Comparison of ENCODE assay signal across 8 mouse cellular contexts in the genomic region with DNA sequence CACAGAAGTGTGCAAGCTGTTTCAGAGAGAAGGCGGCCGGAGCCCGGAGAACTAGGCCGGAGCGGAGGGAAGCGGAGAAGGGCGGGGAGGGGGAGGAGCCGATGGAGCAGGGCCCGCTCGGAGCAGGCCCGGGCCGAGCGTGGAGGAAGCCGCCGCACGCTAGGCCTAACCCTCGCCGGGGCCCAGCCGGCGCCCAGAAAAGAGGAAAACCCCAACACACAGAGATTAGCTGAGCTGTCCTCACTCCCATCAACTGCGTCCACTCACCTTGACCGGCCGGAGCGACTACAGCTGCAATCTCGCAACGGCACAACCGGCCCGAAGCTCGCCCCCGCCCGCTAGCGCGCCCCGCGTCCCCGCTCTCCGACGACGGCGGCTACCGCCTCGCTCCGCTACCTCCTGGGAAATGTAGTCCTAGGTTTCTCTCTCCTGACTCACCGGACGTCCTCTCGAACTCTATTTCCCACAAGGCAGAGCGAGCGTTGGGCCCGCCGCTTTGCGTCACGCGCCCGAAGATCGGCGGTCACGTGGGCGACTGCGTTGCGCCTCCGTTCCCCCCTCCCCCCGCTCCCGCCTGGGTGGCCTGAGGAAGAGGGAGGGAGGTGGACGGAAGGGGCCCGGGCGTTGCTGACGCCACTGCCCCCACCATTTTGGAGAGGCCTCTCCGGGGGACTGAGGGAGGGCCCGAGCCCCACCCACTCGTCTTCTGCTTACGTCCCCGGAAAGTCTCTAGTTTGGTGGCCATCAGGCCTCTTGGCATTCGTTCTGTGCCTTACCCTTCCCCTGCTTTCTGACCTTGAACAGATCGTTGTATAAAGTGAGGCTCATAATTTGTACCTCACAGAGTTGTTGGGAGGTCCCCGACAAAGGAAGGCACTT. TPM values are rescaled to one million over a fixed set of nuclear protein-coding genes. Genes with fewer than 3 reads are reported as not detected.
DNase-seq lines count a peak whose midpoint lies in the region; ATAC-seq and TF ChIP-seq lines count a peak whose summit lies in the region.

A gene (minus strand): TSS at position 458 of the 879 bp plus-strand sequence.

- no peaks in the 10 kb centered on the region for H3K9me3 ChIP-seq in CH12.LX (replicated peaks; ENCODE audit: low read length)
- no peaks in the 10 kb centered on the region for H3K9me3 ChIP-seq in forebrain, embryonic 11.5 days (ENCODE audit: control insufficient read depth, low read length)
- H3K9me3 ChIP-seq in heart, embryonic 16.5 days (replicated peaks; ENCODE audit: control insufficient read depth, low read length), result no peaks in the 10 kb centered on the region
- H3K9me3 ChIP-seq in liver, embryonic 15.5 days (replicated peaks), result no peaks in the 10 kb centered on the region
- H3K9me3 ChIP-seq in neural tube, embryonic 12.5 days, result no peaks in the 10 kb centered on the region

- H3K36me3 ChIP-seq in CH12.LX (replicated peaks in 1 of 2; ENCODE audit: control insufficient read depth in 1 of 2, insufficient read depth in 1 of 2, low read length in 1 of 2), result peaks cover 7 to 19% of the 10 kb centered on the region in 2 experiments
- no peaks in the 10 kb centered on the region for H3K36me3 ChIP-seq in forebrain, embryonic 11.5 days (ENCODE audit: control insufficient read depth, insufficient read depth, low read length)
- H3K36me3 ChIP-seq in heart, embryonic 16.5 days (ENCODE audit: control insufficient read depth, insufficient read depth), result 0 out of 2 replicates have a peak, but pooled peaks cover 3% of the 10 kb centered on the region
- peaks cover 18% of the 10 kb centered on the region for H3K36me3 ChIP-seq in liver, embryonic 15.5 days (replicated peaks)
- H3K36me3 ChIP-seq in neural tube, embryonic 12.5 days, result no peaks in the 10 kb centered on the region; the same call in 1 of the 2 replicates

- TF ChIP-seq POLR2A in CH12.LX (IDR thresholded peaks at IDR 0.05; ENCODE audit: low read depth, low read length), result peak; percentile 81

- H3K27ac ChIP-seq in CH12.LX (ENCODE audit: insufficient read depth, low read depth), result peak within 1 kb of the TSS; percentile 98
- peak within 1 kb of the TSS; percentile 70 for H3K27ac ChIP-seq in forebrain, embryonic 11.5 days (ENCODE audit: low read depth, low read length)
- H3K27ac ChIP-seq in heart, embryonic 16.5 days (ENCODE audit: low read length), result peak within 1 kb of the TSS; percentile 99
- peak within 1 kb of the TSS; percentile 95 for H3K27ac ChIP-seq in liver, embryonic 15.5 days (replicated peaks)
- H3K27ac ChIP-seq in neural tube, embryonic 12.5 days, result peak within 1 kb of the TSS; percentile 85

- peak within 1 kb of the TSS; percentile 71 to 87 (median 85) for H3K4me3 ChIP-seq in CH12.LX (replicated peaks in 1 of 3; ENCODE audit: low read depth in 2 of 3, low read length in 2 of 3, poor library complexity in 1 of 3)
- peak within 1 kb of the TSS; percentile 57 for H3K4me3 ChIP-seq in forebrain, embryonic 11.5 days (ENCODE audit: low read depth, low read length)
- H3K4me3 ChIP-seq in heart, embryonic 16.5 days (ENCODE audit: low read length), result peak within 1 kb of the TSS; percentile 88
- peak within 1 kb of the TSS; percentile 82 for H3K4me3 ChIP-seq in liver, embryonic 15.5 days (replicated peaks)
- H3K4me3 ChIP-seq in neural tube, embryonic 12.5 days, result peak within 1 kb of the TSS; percentile 74

- peak; percentile 98 for DNase-seq in CH12.LX (ENCODE audit: extremely low read depth)
- peak; percentile 96 for DNase-seq in c-Kit-positive CD71-positive TER-119-negative erythroid progenitor cells, embryonic 14.5 days (ENCODE audit: low read depth)
- DNase-seq in forebrain, embryonic 11.5 days (ENCODE audit: low spot score), result peak; percentile 99
- DNase-seq in kidney, postnatal 36 days, result peak; percentile 99 to 100
- DNase-seq in telencephalon, adult 2 months (ENCODE audit: low read depth, low spot score), result peak; percentile 98

- no peak for TF ChIP-seq CTCF in CH12.LX (conservative IDR thresholded peaks at IDR 0.05 in 1 of 2, IDR thresholded peaks at IDR 0.05 in 1 of 2; ENCODE audit: low read depth in 2 of 2, low read length in 2 of 2)

- TF ChIP-seq EP300 in CH12.LX (IDR thresholded peaks at IDR 0.05; ENCODE audit: low read length), result no peak

- H3K9ac ChIP-seq in CH12.LX (ENCODE audit: insufficient read depth, low read depth), result peak within 1 kb of the TSS; percentile 93
- peak within 1 kb of the TSS; percentile 67 for H3K9ac ChIP-seq in forebrain, embryonic 11.5 days (ENCODE audit: low read length)
- peak within 1 kb of the TSS; percentile 93 for H3K9ac ChIP-seq in heart, embryonic 16.5 days (ENCODE audit: low read length)
- peak within 1 kb of the TSS; percentile 85 for H3K9ac ChIP-seq in liver, embryonic 15.5 days
- H3K9ac ChIP-seq in neural tube, embryonic 12.5 days, result peak within 1 kb of the TSS; percentile 79

- peaks cover 43% of the 10 kb centered on the region for H3K79me2 ChIP-seq in CH12.LX (replicated peaks; ENCODE audit: control insufficient read depth, extremely low read depth, insufficient read depth, poor library complexity, severe bottlenecking)

- WGBS in forebrain, embryonic 11.5 days, result under 1% methylated on average over 69 of the region's 75 CpGs
- under 1% methylated on average over 73 of the region's 75 CpGs for WGBS in heart, embryonic 16.5 days
- under 1% methylated on average over 75 of the region's 75 CpGs for WGBS in liver, embryonic 15.5 days (ENCODE audit: insufficient replicate concordance)
- WGBS in neural tube, embryonic 12.5 days, result under 1% methylated on average over 71 of the region's 75 CpGs

- in situ Hi-C loops in CH12.LX (cut with MboI; ENCODE audit: low pct_ligation_motif_present, low pct_unique_long_range_greater_than_20kb, low sequenced_read_pairs), result no loop called here

- ATAC-seq in forebrain, embryonic 11.5 days (replicated peaks; ENCODE audit: low FRiP score), result peak; percentile 99
- peak; percentile 98 for ATAC-seq in heart, embryonic 16.5 days (replicated peaks; ENCODE audit: extremely low read depth, insufficient read depth, low FRiP score)
- peak; percentile 98 for ATAC-seq in liver, embryonic 15.5 days (ENCODE audit: insufficient read depth)
- peak; percentile 99 for ATAC-seq in neural tube, embryonic 12.5 days (ENCODE audit: low FRiP score, low read depth)

- peaks cover 6 to 40% of the 10 kb centered on the region in 2 experiments for H3K4me1 ChIP-seq in CH12.LX (ENCODE audit: control insufficient read depth in 1 of 2, insufficient read depth in 2 of 2)
- peaks cover 9% of the 10 kb centered on the region; the same call in 1 of the 2 replicates for H3K4me1 ChIP-seq in forebrain, embryonic 11.5 days (replicated peaks; ENCODE audit: control insufficient read depth, insufficient read depth, low read length)
- H3K4me1 ChIP-seq in heart, embryonic 16.5 days (ENCODE audit: control insufficient read depth, insufficient read depth, low read length), result peaks cover 40% of the 10 kb centered on the region
- H3K4me1 ChIP-seq in liver, embryonic 15.5 days (replicated peaks), result peaks cover 81% of the 10 kb centered on the region
- peaks cover 23% of the 10 kb centered on the region for H3K4me1 ChIP-seq in neural tube, embryonic 12.5 days

- no peaks in the 10 kb centered on the region for H3K27me3 ChIP-seq in CH12.LX (replicated peaks)
- H3K27me3 ChIP-seq in forebrain, embryonic 11.5 days (ENCODE audit: control insufficient read depth, insufficient read depth, low read length), result no peaks in the 10 kb centered on the region
- H3K27me3 ChIP-seq in heart, embryonic 16.5 days (ENCODE audit: control insufficient read depth, insufficient read depth, low read length), result no peaks in the 10 kb centered on the region
- no peaks in the 10 kb centered on the region for H3K27me3 ChIP-seq in liver, embryonic 15.5 days
- H3K27me3 ChIP-seq in neural tube, embryonic 12.5 days (replicated peaks), result no peaks in the 10 kb centered on the region

- peak within 1 kb of the TSS; percentile 29 for H3K4me2 ChIP-seq in CH12.LX (ENCODE audit: insufficient read depth, low read depth, poor library complexity, severe bottlenecking)
- peak within 1 kb of the TSS; percentile 73 for H3K4me2 ChIP-seq in forebrain, embryonic 11.5 days (ENCODE audit: low read depth, low read length, severe bottlenecking)
- peak within 1 kb of the TSS; percentile 78 for H3K4me2 ChIP-seq in heart, embryonic 16.5 days (ENCODE audit: low read depth, low read length)
- peak within 1 kb of the TSS; percentile 82 for H3K4me2 ChIP-seq in liver, embryonic 15.5 days
- peak within 1 kb of the TSS; percentile 71 for H3K4me2 ChIP-seq in neural tube, embryonic 12.5 days (replicated peaks)

- dilution Hi-C loops in CH12.LX (cut with MboI; ENCODE audit: extremely low pct_ligation_motif_present, extremely low pct_unique_long_range_greater_than_20kb, low sequenced_read_pairs), result no loop called here

- no peak for TF ChIP-seq RAD21 in CH12.LX (IDR thresholded peaks at IDR 0.05; ENCODE audit: low read depth, low read length)

TF ChIP-seq in CH12.LX, 34 proteins besides CTCF, POLR2A, EP300 and RAD21 (continues in another document):
- TF ChIP-seq ZKSCAN1 (IDR thresholded peaks at IDR 0.05; ENCODE audit: borderline replicate concordance, low read depth, low read length) (no peak), MYC (IDR thresholded peaks at IDR 0.05; ENCODE audit: low read depth, low read length) (peak; percentile 72; the same call in 1 of the 2 replicates), USF2 (conservative IDR thresholded peaks at IDR 0.05; ENCODE audit: low read depth, low read length) (peak; percentile 97), JUND (conservative IDR thresholded peaks at IDR 0.05; ENCODE audit: low read depth, low read length) (no peak), MEF2A (IDR thresholded peaks at IDR 0.05; ENCODE audit: borderline replicate concordance, low read depth, low read length) (peak; percentile 73; the same call in 1 of the 2 replicates), NELFE (IDR thresholded peaks at IDR 0.05; ENCODE audit: low read depth, low read length) (peak; percentile 79), NRF1 (IDR thresholded peaks at IDR 0.05; ENCODE audit: low read depth, low read length) (peak; percentile 47; the same call in 1 of the 2 replicates), BHLHE40 (IDR thresholded peaks at IDR 0.05; ENCODE audit: low read depth, low read length) (peak; percentile 93), MXI1 (IDR thresholded peaks at IDR 0.05; ENCODE audit: low read depth, low read length) (peak; percentile 45; the same call in 1 of the 2 replicates), IRF4 (IDR thresholded peaks at IDR 0.05; ENCODE audit: low read depth, low read length) (peak; percentile 66), SMC3 (IDR thresholded peaks at IDR 0.05; ENCODE audit: low read depth, low read length) (no peak), MAFK (IDR thresholded peaks at IDR 0.05; ENCODE audit: insufficient replicate concordance, low read length) (no peak)

RNA-seq across cellular contexts. Expression of the gene that starts here (rescaled TPM):
- total RNA-seq in CH12.LX (2012; rRNA removed) (140 and 168 TPM in 2 replicates), CH12.LX (2014; rRNA removed) (183 and 204 TPM in 2 replicates)
- 327 and 334 TPM in 2 replicates for polyA plus RNA-seq in CH12.LX (2012; ENCODE audit: insufficient read length, low read depth)
- polyA plus RNA-seq in forebrain, embryonic 11.5 days (2014; fragmentation: Nextera tagmentation; extraction: Ambion mirVana), result 251 and 263 TPM in 2 replicates
- 137 and 143 TPM in 2 replicates for polyA plus RNA-seq in heart, embryonic 16.5 days (2015; fragmentation: Nextera tagmentation; extraction: Ambion mirVana)
- 79.2 and 82.0 TPM in 2 replicates for polyA plus RNA-seq in liver, embryonic 15.5 days (2015; fragmentation: Nextera tagmentation; extraction: Ambion mirVana)
- polyA plus RNA-seq in neural tube, embryonic 12.5 days (2016; fragmentation: Nextera tagmentation; extraction: Ambion mirVana), result 236 and 241 TPM in 2 replicates

Comparison
In these comparisons a context has a peak if more than half of its experiments do, and no peak if none do; other contexts are left out.
1. Peak in every context shown above with its lines: DNase-seq, ATAC-seq, H3K4me3 ChIP-seq and H3K27ac ChIP-seq.
2. H3K4me2 ChIP-seq: peak in every context shown above with its lines; median percentile 82 in liver, embryonic 15.5 days; 78 in heart, embryonic 16.5 days; 73 in forebrain, embryonic 11.5 days; 71 in neural tube, embryonic 12.5 days; 29 in CH12.LX.